Mouse (Mus musculus): Measurements from ENCODE around the gene Mfsd11.

DNA sequence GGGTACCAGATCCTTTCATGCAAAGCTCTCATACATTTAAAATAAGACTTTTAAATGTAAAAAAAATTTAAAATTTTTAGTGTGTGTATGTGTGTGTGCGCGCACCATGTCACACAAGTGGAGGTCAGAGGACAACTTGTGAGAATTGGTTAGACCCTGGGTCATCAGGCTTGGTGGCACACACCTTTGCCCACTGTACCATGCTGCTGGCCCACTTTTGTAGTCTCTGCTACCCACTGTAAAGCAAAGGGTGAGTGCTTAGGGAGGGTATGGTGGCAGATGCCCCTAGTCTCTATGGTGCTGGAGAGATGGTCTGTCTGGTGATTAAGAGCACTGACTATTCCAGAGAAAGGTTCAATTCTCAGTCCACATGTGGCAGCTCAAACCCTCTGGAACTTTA lies 29.0 kb upstream of the Mfsd11 start:
- TF ChIP-seq CTCF (IDR thresholded peaks at IDR 0.05; ENCODE audit: borderline replicate concordance, insufficient read depth, low read depth, low read length) (no peak), POLR2A (IDR thresholded peaks at IDR 0.05; ENCODE audit: borderline replicate concordance, insufficient read depth, low read length) (no peak)
